Mouse (Mus musculus): ENCODE measurements around the gene Zfp979. TPM values are rescaled to one million over a fixed set of nuclear protein-coding genes. Genes with fewer than 3 reads are reported as not detected.
"Not testable (repeated sequence)": the region's sequence is repeated elsewhere in the genome, so short reads cannot be mapped to it uniquely, and the experiment has no call there.

Gene Zfp979
- polyA plus RNA-seq, 1 experiment from 2014 or later, result 0.78 TPM

GRCm38 (mm10) chr4:147603806-147604205 is 38.5 kb downstream of the Zfp979 start:
- Histone ChIP-seq H3K27me3 (ENCODE audit: insufficient read depth, low read length) (no peaks in the 10 kb centered on the region), H3K27ac (ENCODE audit: low read depth) (no peak overlapping the region)
- 65% methylated on average over 4 of the region's 4 CpGs for WGBS (ENCODE audit: insufficient replicate concordance)

GRCm38 (mm10) chr4:147601881-147602280 is 40.4 kb downstream of the Zfp979 start:
- Histone ChIP-seq H3K4me1 (ENCODE audit: insufficient read depth) (no peaks in the 10 kb centered on the region), H3K27ac (ENCODE audit: low read depth) (no peak overlapping the region), H3K9me3 (ENCODE audit: low read length) (no peaks in the 10 kb centered on the region; the same call in 1 of the 2 replicates), H3K4me2 (ENCODE audit: low read depth, low read length) (no peak overlapping the region), H3K9ac (replicated peaks) (no peak overlapping the region), H3K36me3 (replicated peaks; ENCODE audit: insufficient read depth, low read length) (no peaks in the 10 kb centered on the region), H3K4me3 (ENCODE audit: low read depth, low read length) (no peak overlapping the region), H3K27me3 (ENCODE audit: insufficient read depth, low read length) (no peaks in the 10 kb centered on the region)
- TF ChIP-seq EP300 (IDR thresholded peaks at IDR 0.05; ENCODE audit: low read depth), result no peak
- no peak for TF ChIP-seq CTCF (IDR thresholded peaks at IDR 0.05; ENCODE audit: low read depth)
- WGBS (ENCODE audit: insufficient replicate concordance), result 33% methylated on average over 1 of the region's 1 CpGs
- ATAC-seq (no peak), DNase-seq (no peak)

More at GRCm38 (mm10) chr4:147603806-147604205, 38.5 kb downstream of the Zfp979 start:
- no peak overlapping the region for H3K9ac ChIP-seq (replicated peaks)
- no peak overlapping the region for H3K4me3 ChIP-seq (ENCODE audit: low read depth, low read length)
- ATAC-seq (no peak), DNase-seq (no peak)
- H3K4me2 ChIP-seq (ENCODE audit: low read depth, low read length), result no peak overlapping the region
- no peaks in the 10 kb centered on the region; the same call in 1 of the 2 replicates for H3K9me3 ChIP-seq (ENCODE audit: low read length)
- H3K36me3 ChIP-seq (replicated peaks; ENCODE audit: insufficient read depth, low read length), result no peaks in the 10 kb centered on the region
- TF ChIP-seq CTCF (IDR thresholded peaks at IDR 0.05; ENCODE audit: low read depth), result no peak
- no peak for TF ChIP-seq EP300 (IDR thresholded peaks at IDR 0.05; ENCODE audit: low read depth)
- no peaks in the 10 kb centered on the region for H3K4me1 ChIP-seq (ENCODE audit: insufficient read depth)

- 45% methylated on average over 2 of the region's 2 CpGs for WGBS (ENCODE audit: insufficient replicate concordance)
- ATAC-seq (no peak), DNase-seq (no peak)
- Histone ChIP-seq H3K4me2 (ENCODE audit: low read depth, low read length) (no peak overlapping the region), H3K4me1 (ENCODE audit: insufficient read depth) (no peaks in the 10 kb centered on the region), H3K27me3 (ENCODE audit: insufficient read depth, low read length) (no peaks in the 10 kb centered on the region), H3K9me3 (ENCODE audit: low read length) (peaks cover 3% of the 10 kb centered on the region; the same call in 1 of the 2 replicates), H3K36me3 (replicated peaks; ENCODE audit: insufficient read depth, low read length) (no peaks in the 10 kb centered on the region), H3K27ac (ENCODE audit: low read depth) (no peak overlapping the region), H3K4me3 (ENCODE audit: low read depth, low read length) (no peak overlapping the region), H3K9ac (replicated peaks) (no peak overlapping the region)
- no peak for TF ChIP-seq CTCF (IDR thresholded peaks at IDR 0.05; ENCODE audit: low read depth)
- TF ChIP-seq EP300 (IDR thresholded peaks at IDR 0.05; ENCODE audit: low read depth), result no peak
Observed at GRCm38 (mm10) chr4:147598831-147599230, 43.5 kb downstream of the Zfp979 start.

DNA sequence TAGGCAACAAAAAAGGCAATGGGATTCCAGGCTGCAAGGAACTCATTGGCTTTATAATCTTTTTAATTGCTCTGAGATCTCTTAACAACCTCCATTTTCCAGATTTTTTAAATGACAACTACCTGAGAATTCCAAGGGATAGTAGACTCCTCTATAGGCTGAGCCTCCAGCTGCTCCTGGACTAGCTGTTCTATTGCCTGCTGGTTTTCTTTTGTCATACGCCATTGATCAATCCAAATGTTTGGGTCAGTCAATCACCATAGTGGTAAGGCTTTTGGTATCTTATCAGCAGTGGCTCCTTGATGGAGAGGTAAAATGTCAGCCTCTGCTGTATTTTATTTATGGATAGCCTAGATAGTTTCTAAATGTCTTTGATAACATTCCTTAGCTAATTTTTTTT is 44.6 kb downstream of the Zfp979 start:
- Histone ChIP-seq H3K27me3 (ENCODE audit: insufficient read depth, low read length) (no peaks in the 10 kb centered on the region), H3K4me2 (ENCODE audit: low read depth, low read length) (no peak overlapping the region), H3K4me3 (ENCODE audit: low read depth, low read length) (no peak overlapping the region), H3K27ac (ENCODE audit: low read depth) (no peak overlapping the region), H3K9ac (replicated peaks) (no peak overlapping the region), H3K9me3 (ENCODE audit: low read length) (peaks cover 3% of the 10 kb centered on the region; the same call in 1 of the 2 replicates), H3K4me1 (ENCODE audit: insufficient read depth) (no peaks in the 10 kb centered on the region), H3K36me3 (replicated peaks; ENCODE audit: insufficient read depth, low read length) (no peaks in the 10 kb centered on the region)
- DNase-seq (no peak), ATAC-seq (no peak)
- 41% methylated on average over 1 of the region's 1 CpGs for WGBS (ENCODE audit: insufficient replicate concordance)
- no peak for TF ChIP-seq CTCF (IDR thresholded peaks at IDR 0.05; ENCODE audit: low read depth)

- not testable (repeated sequence) for H3K4me3 ChIP-seq (ENCODE audit: low read depth, low read length); H3K27ac ChIP-seq (ENCODE audit: low read depth); H3K4me1 ChIP-seq (ENCODE audit: insufficient read depth); H3K36me3 ChIP-seq (replicated peaks; ENCODE audit: insufficient read depth, low read length); H3K27me3 ChIP-seq (ENCODE audit: insufficient read depth, low read length); H3K4me2 ChIP-seq (ENCODE audit: low read depth, low read length); DNase-seq; H3K9ac ChIP-seq (replicated peaks); H3K9me3 ChIP-seq (ENCODE audit: low read length); ATAC-seq
- 62% methylated on average over 3 of the region's 3 CpGs for WGBS (ENCODE audit: insufficient replicate concordance)
Observed at GRCm38 (mm10) chr4:147594630-147595029, 47.7 kb downstream of the Zfp979 start.

DNA sequence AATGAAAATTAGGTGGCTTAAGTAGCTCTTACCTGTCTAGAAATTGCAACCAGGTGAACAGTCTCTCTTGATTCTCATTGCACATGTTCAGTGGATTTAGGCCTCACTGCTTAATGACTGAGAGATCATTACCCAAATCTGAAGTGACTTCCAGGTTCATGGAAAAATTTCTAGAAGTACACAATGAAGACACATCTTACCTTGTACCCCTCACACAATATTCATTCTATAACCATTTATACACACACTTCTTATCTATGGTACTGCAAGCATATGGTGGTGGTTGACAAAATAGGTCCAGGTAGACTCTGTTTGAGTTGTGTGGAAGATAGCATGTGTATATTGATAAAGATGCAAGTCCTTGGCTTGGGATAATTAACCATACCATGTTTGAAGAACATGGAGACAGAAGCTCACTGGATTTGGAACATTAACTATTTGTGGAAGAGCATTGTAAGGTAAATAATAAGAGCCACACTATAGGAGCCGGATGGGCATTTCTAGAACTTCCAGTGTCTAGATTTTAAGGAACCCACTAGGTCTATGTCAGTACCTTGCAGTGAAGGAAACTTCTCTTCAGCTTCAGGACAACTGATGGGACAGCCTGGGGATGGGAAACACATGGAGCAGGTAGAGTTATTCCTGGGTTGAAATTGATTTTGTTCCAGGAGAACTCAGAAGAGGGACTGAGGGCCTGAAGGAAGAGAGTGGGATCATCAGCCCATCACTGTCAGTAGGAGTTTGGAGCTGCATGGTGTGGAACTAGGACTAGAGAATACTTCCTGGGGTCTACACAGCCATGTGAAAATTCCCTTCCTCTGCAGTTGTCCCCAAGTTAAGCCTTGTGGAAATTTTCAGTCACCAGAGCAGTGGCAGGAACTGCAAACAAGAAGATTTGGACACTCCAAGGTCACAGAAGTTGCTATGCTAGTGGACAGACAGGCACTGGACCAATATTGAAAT is 55.5 kb downstream of the Zfp979 start:
- H3K9me3 ChIP-seq (ENCODE audit: low read length), result peaks cover 6% of the 10 kb centered on the region; the same call in 1 of the 2 replicates
- H3K27ac ChIP-seq (ENCODE audit: low read depth), result no peak overlapping the region
- no peaks in the 10 kb centered on the region for H3K4me1 ChIP-seq (ENCODE audit: insufficient read depth)
- H3K36me3 ChIP-seq (replicated peaks; ENCODE audit: insufficient read depth, low read length), result no peaks in the 10 kb centered on the region
- H3K4me2 ChIP-seq (ENCODE audit: low read depth, low read length), result no peak overlapping the region
- no peak overlapping the region for H3K9ac ChIP-seq (replicated peaks)
- no peak overlapping the region for H3K4me3 ChIP-seq (ENCODE audit: low read depth, low read length)
- no peaks in the 10 kb centered on the region for H3K27me3 ChIP-seq (ENCODE audit: insufficient read depth, low read length)
- peak; percentile 15; the same call in 1 of the 2 replicates for ATAC-seq
- WGBS (ENCODE audit: insufficient replicate concordance), result 56% methylated on average over 1 of the region's 1 CpGs
- DNase-seq, result no peak
- no peak for TF ChIP-seq CTCF (IDR thresholded peaks at IDR 0.05; ENCODE audit: low read depth)
- no peak for TF ChIP-seq EP300 (IDR thresholded peaks at IDR 0.05; ENCODE audit: low read depth)

DNA sequence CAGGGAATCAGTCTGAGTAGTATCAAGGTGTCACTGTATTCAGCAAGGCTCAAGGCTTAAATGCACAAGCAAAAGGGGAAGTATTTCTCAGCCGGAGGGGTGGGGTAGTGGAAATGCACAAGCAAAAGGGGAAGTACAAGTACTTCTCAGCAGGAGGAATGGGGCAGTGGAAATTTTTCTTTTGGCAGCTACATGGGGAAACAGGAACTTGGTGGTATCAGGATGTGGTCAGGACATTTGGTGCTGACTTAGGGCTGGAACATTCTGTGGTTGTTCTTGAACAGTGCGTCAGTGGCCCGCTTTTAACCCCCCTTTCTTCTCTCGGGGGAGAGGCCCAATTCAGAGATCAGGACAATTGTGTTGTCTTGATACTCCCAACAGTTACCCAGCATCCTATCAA is 62.9 kb downstream of the Zfp979 start:
- not testable (repeated sequence) for H3K9ac ChIP-seq (replicated peaks); H3K4me1 ChIP-seq (ENCODE audit: insufficient read depth); H3K36me3 ChIP-seq (replicated peaks; ENCODE audit: insufficient read depth, low read length); H3K27ac ChIP-seq (ENCODE audit: low read depth); H3K4me3 ChIP-seq (ENCODE audit: low read depth, low read length); ATAC-seq; DNase-seq; H3K9me3 ChIP-seq (ENCODE audit: low read length); H3K4me2 ChIP-seq (ENCODE audit: low read depth, low read length); H3K27me3 ChIP-seq (ENCODE audit: insufficient read depth, low read length)
- 74% methylated on average over 4 of the region's 4 CpGs for WGBS (ENCODE audit: insufficient replicate concordance)

DNA sequence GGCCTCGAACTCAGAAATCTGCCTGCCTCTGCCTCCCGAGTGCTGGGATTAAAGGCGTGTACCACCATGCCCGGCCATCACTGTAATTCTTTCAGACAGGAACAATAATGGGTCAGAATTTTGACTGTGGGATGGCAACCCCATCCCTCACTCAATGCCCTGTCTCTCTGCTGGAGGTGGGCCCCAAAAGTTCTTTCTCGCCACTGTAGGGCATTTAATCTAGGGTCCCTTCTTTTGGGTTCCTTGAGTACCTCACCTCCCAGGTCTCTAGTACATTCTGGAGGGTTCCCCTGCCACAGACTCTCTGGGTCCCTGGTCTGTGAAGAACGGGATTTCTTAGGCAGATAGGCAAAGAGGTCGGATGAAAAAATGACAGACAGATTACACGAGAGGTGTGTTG is 71.2 kb downstream of the Zfp979 start:
- not testable (repeated sequence) for H3K4me3 ChIP-seq (ENCODE audit: low read depth, low read length); H3K27ac ChIP-seq (ENCODE audit: low read depth); H3K9me3 ChIP-seq (ENCODE audit: low read length); H3K9ac ChIP-seq (replicated peaks); H3K4me1 ChIP-seq (ENCODE audit: insufficient read depth); ATAC-seq; H3K4me2 ChIP-seq (ENCODE audit: low read depth, low read length); DNase-seq; H3K27me3 ChIP-seq (ENCODE audit: insufficient read depth, low read length); H3K36me3 ChIP-seq (replicated peaks; ENCODE audit: insufficient read depth, low read length)
- 69% methylated on average over 8 of the region's 8 CpGs for WGBS (ENCODE audit: insufficient replicate concordance)
